Mouse (Mus musculus) embryonic facial prominence, embryonic 13.5 days (tissue): ENCODE measurements around the gene Gas2l3. TPM values are rescaled to one million over a fixed set of nuclear protein-coding genes. Genes with fewer than 3 reads are reported as not detected.

Source experiments
- ATAC-seq: fragments of 200-750 bp; cut with Nextera tagmentation; 2 replicates; pipeline ENCODE4 v1.8.0; 2017; ENCODE audit warnings: low read depth; ENCODE audit not compliant: insufficient number of reproducible peaks, insufficient read depth, low FRiP score, low TSS enrichment
- H3K27ac ChIP-seq: fragments of 300-500 bp; sonication (generic); 2 replicates; pipeline ENCODE4 v1.5.1; 2015; ENCODE audit warnings: moderate library complexity, mild to moderate bottlenecking, inconsistent platforms
- H3K27me3 ChIP-seq: fragments of 300-500 bp; sonication (generic); 2 replicates; pipeline ENCODE4 v1.6.1; 2015; ENCODE audit warnings: mild to moderate bottlenecking, inconsistent platforms
- H3K36me3 ChIP-seq: fragments of 300-500 bp; sonication (generic); 2 replicates; pipeline ENCODE4 v1.6.1; 2015; ENCODE audit warnings: mild to moderate bottlenecking, inconsistent platforms
- H3K4me1 ChIP-seq: fragments of 300-500 bp; sonication (generic); 2 replicates; pipeline ENCODE4 v1.6.1; 2015; ENCODE audit warnings: inconsistent platforms
- H3K4me2 ChIP-seq: fragments of 300-500 bp; sonication (generic); 2 replicates; pipeline ENCODE4 v1.6.1; 2015; ENCODE audit warnings: moderate library complexity, mild to moderate bottlenecking, inconsistent platforms
- H3K4me3 ChIP-seq: fragments of 300-500 bp; sonication (generic); 2 replicates; pipeline ENCODE4 v1.5.1; 2015; ENCODE audit warnings: mild to moderate bottlenecking, inconsistent platforms
- H3K9ac ChIP-seq: fragments of 300-500 bp; sonication (generic); 2 replicates; pipeline ENCODE4 v1.6.1; 2015; ENCODE audit warnings: mild to moderate bottlenecking, inconsistent platforms
- H3K9me3 ChIP-seq: fragments of 300-500 bp; sonication (generic); 2 replicates; pipeline ENCODE4 v1.6.1; 2016; ENCODE audit warnings: inconsistent platforms
- WGBS: fragments of 180-500 bp; shearing (Covaris S2); methylation state at CpG from one replicate; pipeline ENCODE4 v1.1.7; 2015; ENCODE audit warnings: mixed read lengths; 5-methylcytosine and 5-hydroxymethylcytosine counted together
- polyA plus RNA-seq: library from polyadenylated mRNA; unstranded; fragments of >200 nt; fragmentation: Nextera tagmentation; extraction: Ambion mirVana; gene quantifications from 2 replicates; pipeline ENCODE4 v1.2.1, GENCODE M21; 2015

Gene Gas2l3
- polyA plus RNA-seq, 1 experiment from 2014 or later: 14.5 TPM

- Histone ChIP-seq H3K36me3 (no peaks in the 10 kb centered on the region), H3K4me2 (no peak overlapping the region), H3K9ac (no peak overlapping the region), H3K27ac (no peak overlapping the region), H3K27me3 (no peaks in the 10 kb centered on the region), H3K4me3 (no peak overlapping the region), H3K4me1 (no peaks in the 10 kb centered on the region), H3K9me3 (no peaks in the 10 kb centered on the region; the same call in 1 of the 2 replicates)
- WGBS: 78% methylated on average over 7 of the region's 7 CpGs
- no peak for ATAC-seq
Measured at GRCm38 (mm10) chr10:89470596-89471353, 27.0 kb upstream of the Gas2l3 start.

GRCm38 (mm10) chr10:89464760-89465405, 21.1 kb upstream of the Gas2l3 start:
- H3K9ac ChIP-seq: no peak overlapping the region
- H3K4me2 ChIP-seq: no peak overlapping the region
- H3K36me3 ChIP-seq: no peaks in the 10 kb centered on the region
- H3K4me1 ChIP-seq: no peaks in the 10 kb centered on the region
- 80% methylated on average over 4 of the region's 4 CpGs for WGBS
- H3K4me3 ChIP-seq: no peak overlapping the region
- H3K27ac ChIP-seq: no peak overlapping the region
- no peak for ATAC-seq
- H3K27me3 ChIP-seq: no peaks in the 10 kb centered on the region
- H3K9me3 ChIP-seq: no peaks in the 10 kb centered on the region; the same call in 1 of the 2 replicates

- 75% methylated on average over 11 of the region's 11 CpGs for WGBS
Measured at GRCm38 (mm10) chr10:89462890-89463289, 19.1 kb upstream of the Gas2l3 start.

GRCm38 (mm10) chr10:89461856-89462507, 18.2 kb upstream of the Gas2l3 start:
- Histone ChIP-seq H3K4me3 (no peak overlapping the region; the same call in 1 of the 2 replicates), H3K9ac (no peak overlapping the region), H3K27me3 (no peaks in the 10 kb centered on the region), H3K9me3 (no peaks in the 10 kb centered on the region), H3K36me3 (no peaks in the 10 kb centered on the region), H3K27ac (no peak overlapping the region), H3K4me2 (peak overlapping the region; percentile 36; the same call in 1 of the 2 replicates), H3K4me1 (no peaks in the 10 kb centered on the region)
- 20% methylated on average over 14 of the region's 14 CpGs for WGBS
- ATAC-seq: peak; percentile 59; the same call in 1 of the 2 replicates

More at GRCm38 (mm10) chr10:89462890-89463289, 19.1 kb upstream of the Gas2l3 start:
- Histone ChIP-seq H3K36me3 (no peaks in the 10 kb centered on the region), H3K27me3 (no peaks in the 10 kb centered on the region), H3K4me1 (no peaks in the 10 kb centered on the region), H3K4me3 (no peak overlapping the region), H3K9ac (no peak overlapping the region), H3K4me2 (no peak overlapping the region), H3K9me3 (no peaks in the 10 kb centered on the region), H3K27ac (no peak overlapping the region)
- no peak for ATAC-seq

GRCm38 (mm10) chr10:89460972-89461371, 17.2 kb upstream of the Gas2l3 start:
- WGBS: 88% methylated on average over 11 of the region's 11 CpGs
- H3K4me1 ChIP-seq: no peaks in the 10 kb centered on the region
- no peak overlapping the region for H3K4me3 ChIP-seq
- ATAC-seq: no peak
- no peak overlapping the region for H3K27ac ChIP-seq
- H3K27me3 ChIP-seq: no peaks in the 10 kb centered on the region
- H3K9ac ChIP-seq: no peak overlapping the region
- H3K36me3 ChIP-seq: no peaks in the 10 kb centered on the region
- no peaks in the 10 kb centered on the region for H3K9me3 ChIP-seq
- no peak overlapping the region for H3K4me2 ChIP-seq

GRCm38 (mm10) chr10:89458770-89459169, 15.0 kb upstream of the Gas2l3 start:
- Histone ChIP-seq H3K9ac (no peak overlapping the region), H3K4me2 (no peak overlapping the region), H3K9me3 (no peaks in the 10 kb centered on the region), H3K36me3 (no peaks in the 10 kb centered on the region), H3K4me3 (no peak overlapping the region), H3K4me1 (no peaks in the 10 kb centered on the region), H3K27ac (no peak overlapping the region), H3K27me3 (no peaks in the 10 kb centered on the region)
- ATAC-seq: no peak
- WGBS: 77% methylated on average over 3 of the region's 3 CpGs

- Histone ChIP-seq H3K4me2 (no peak overlapping the region), H3K36me3 (no peaks in the 10 kb centered on the region), H3K27ac (no peak overlapping the region), H3K4me1 (no peaks in the 10 kb centered on the region), H3K27me3 (no peaks in the 10 kb centered on the region), H3K9ac (no peak overlapping the region), H3K4me3 (no peak overlapping the region), H3K9me3 (no peaks in the 10 kb centered on the region)
- 76% methylated on average over 3 of the region's 3 CpGs for WGBS
- no peak for ATAC-seq
Measured at GRCm38 (mm10) chr10:89453794-89454193, 10.0 kb upstream of the Gas2l3 start.

GRCm38 (mm10) chr10:89453068-89453641, 9.4 kb upstream of the Gas2l3 start:
- no peak overlapping the region for H3K4me3 ChIP-seq
- ATAC-seq: no peak
- no peaks in the 10 kb centered on the region for H3K27me3 ChIP-seq
- no peak overlapping the region for H3K4me2 ChIP-seq
- 81% methylated on average over 15 of the region's 15 CpGs for WGBS
- H3K27ac ChIP-seq: no peak overlapping the region
- no peaks in the 10 kb centered on the region for H3K4me1 ChIP-seq
- H3K9me3 ChIP-seq: no peaks in the 10 kb centered on the region
- H3K9ac ChIP-seq: no peak overlapping the region
- H3K36me3 ChIP-seq: no peaks in the 10 kb centered on the region

- no peak overlapping the region for H3K9ac ChIP-seq
- H3K4me1 ChIP-seq: no peaks in the 10 kb centered on the region
- no peaks in the 10 kb centered on the region for H3K9me3 ChIP-seq
- no peak overlapping the region for H3K27ac ChIP-seq
- H3K36me3 ChIP-seq: no peaks in the 10 kb centered on the region
- no peaks in the 10 kb centered on the region for H3K27me3 ChIP-seq
- ATAC-seq: no peak
- 44% methylated on average over 10 of the region's 10 CpGs for WGBS
- no peak overlapping the region for H3K4me2 ChIP-seq
- no peak overlapping the region for H3K4me3 ChIP-seq
Measured at GRCm38 (mm10) chr10:89450411-89450810, 6.6 kb upstream of the Gas2l3 start.

- Histone ChIP-seq H3K4me1 (peaks cover 14% of the 10 kb centered on the region), H3K9me3 (no peaks in the 10 kb centered on the region), H3K4me2 (peak overlapping the region; percentile 92), H3K27ac (peak overlapping the region; percentile 62; the same call in 1 of the 2 replicates), H3K27me3 (no peaks in the 10 kb centered on the region), H3K36me3 (0 out of 2 replicates have a peak, but pooled peaks cover 4% of the 10 kb centered on the region), H3K4me3 (peak overlapping the region; percentile 68), H3K9ac (peak overlapping the region; percentile 74; the same call in 1 of the 2 replicates)
- WGBS: 29% methylated on average over 3 of the region's 3 CpGs
- ATAC-seq: no peak
Measured at GRCm38 (mm10) chr10:89444381-89444780, 614 bp upstream of the Gas2l3 start.

GRCm38 (mm10) chr10:89443115-89443622, 598 bp downstream of the Gas2l3 start:
- peak overlapping the region; percentile 68 for H3K4me3 ChIP-seq
- 0 out of 2 replicates have a peak, but pooled peaks cover 4% of the 10 kb centered on the region for H3K36me3 ChIP-seq
- H3K9me3 ChIP-seq: no peaks in the 10 kb centered on the region
- H3K9ac ChIP-seq: peak overlapping the region; percentile 74
- WGBS: 0% methylated on average over 17 of the region's 17 CpGs
- no peaks in the 10 kb centered on the region for H3K27me3 ChIP-seq
- H3K4me2 ChIP-seq: peak overlapping the region; percentile 92
- 0 out of 2 replicates have a peak, but pooled peaks have one; percentile 11 for ATAC-seq
- peak overlapping the region; percentile 55; the same call in 1 of the 2 replicates for H3K27ac ChIP-seq
- peaks cover 14% of the 10 kb centered on the region for H3K4me1 ChIP-seq
